Mouse (Mus musculus) lung, adult 2 months (tissue): ENCODE measurements around the gene Tmem255a. TPM values are rescaled to one million over a fixed set of nuclear protein-coding genes. Genes with fewer than 3 reads are reported as not detected.

Experiments
- DNase-seq: peaks from one replicate; pipeline ENCODE4 v3.0.0; 2022
- H3K4me1 ChIP-seq: fragments of 200-500 bp; 2 replicates; pipeline ENCODE4 v1.6.1; 2011; ENCODE audit warnings: low read length; ENCODE audit not compliant: control insufficient read depth, insufficient read depth
- H3K4me3 ChIP-seq: fragments of 200-500 bp; replicated peaks from 2 replicates; pipeline ENCODE3; 2011; ENCODE audit warnings: low read depth, mild to moderate bottlenecking, control low read depth, low read length; ENCODE audit errors: extremely low read depth
- CTCF ChIP-seq: fragments of 200-500 bp; IDR thresholded peaks from 2 replicates; pipeline ENCODE4 v1.5.1; 2011; ENCODE audit warnings: mild to moderate bottlenecking, low read length, control low read depth; ENCODE audit not compliant: insufficient read depth
- POLR2A ChIP-seq: fragments of 200-500 bp; IDR thresholded peaks from 2 replicates; pipeline ENCODE4 v1.6.1; 2011; ENCODE audit warnings: low read depth, mild to moderate bottlenecking, control low read depth, low read length, borderline replicate concordance; ENCODE audit errors: extremely low read depth
- WGBS: fragments of 180-500 bp; shearing (Covaris S2); methylation state at CpG from one replicate; pipeline ENCODE4 v1.1.7; 2018; 5-methylcytosine and 5-hydroxymethylcytosine counted together
- polyA plus RNA-seq: library from polyadenylated mRNA; depleted of rRNA; stranded (reverse); fragments of >200 nt; gene quantifications from 2 replicates; pipeline ENCODE4 v1.2.3, GENCODE M21; 2012

Gene Tmem255a
- polyA plus RNA-seq, 1 experiment, result 1.1 TPM

GRCm38 (mm10) chrX:38217676-38217991 lies 34.6 kb downstream of the Tmem255a start:
- no peak for DNase-seq
- Histone ChIP-seq H3K4me3 (no peak overlapping the region), H3K4me1 (no peaks in the 10 kb centered on the region)
- 89% methylated on average over 2 of the region's 2 CpGs for WGBS
- TF ChIP-seq CTCF, result no peak
- TF ChIP-seq POLR2A, result no peak

GRCm38 (mm10) chrX:38216986-38217675 lies 35.1 kb downstream of the Tmem255a start:
- 68% methylated on average over 9 of the region's 9 CpGs for WGBS
- H3K4me3 ChIP-seq, result no peak overlapping the region
- no peaks in the 10 kb centered on the region for H3K4me1 ChIP-seq
- no peak for DNase-seq
- TF ChIP-seq POLR2A (no peak), CTCF (no peak)

GRCm38 (mm10) chrX:38207392-38207791 lies 44.8 kb downstream of the Tmem255a start:
- TF ChIP-seq CTCF (no peak), POLR2A (no peak)
- DNase-seq, result no peak
- 64% methylated on average over 1 of the region's 1 CpGs for WGBS
- H3K4me1 ChIP-seq, result no peaks in the 10 kb centered on the region
- no peak overlapping the region for H3K4me3 ChIP-seq

GRCm38 (mm10) chrX:38201816-38202215 lies 50.4 kb downstream of the Tmem255a start:
- 64% methylated on average over 2 of the region's 2 CpGs for WGBS
- Histone ChIP-seq H3K4me3 (no peak overlapping the region), H3K4me1 (no peaks in the 10 kb centered on the region)
- no peak for DNase-seq
- TF ChIP-seq POLR2A, result no peak
- TF ChIP-seq CTCF, result no peak

GRCm38 (mm10) chrX:38190458-38190764 lies 61.8 kb downstream of the Tmem255a start:
- H3K4me1 ChIP-seq, result no peaks in the 10 kb centered on the region

GRCm38 (mm10) chrX:38189552-38190457 lies 62.4 kb downstream of the Tmem255a start, which contains the start of gene Zbtb33:
Zbtb33 (plus strand) TSS chrX:38189793.
- H3K4me1 ChIP-seq, result no peaks in the 10 kb centered on the region
- TF ChIP-seq CTCF (peak; percentile 21; the same call in 1 of the 2 replicates), POLR2A (peak; percentile 42; the same call in 1 of the 2 replicates)
- H3K4me3 ChIP-seq, result peak within 1 kb of the TSS; percentile 75
- DNase-seq, result peak; percentile 83
- 30% methylated on average over 72 of the region's 72 CpGs for WGBS

More at GRCm38 (mm10) chrX:38190458-38190764, 61.8 kb downstream of the Tmem255a start:
- TF ChIP-seq POLR2A (no peak), CTCF (no peak)
- peak overlapping the region; percentile 75 for H3K4me3 ChIP-seq
- DNase-seq, result no peak
- WGBS, result 26% methylated on average over 3 of the region's 3 CpGs

- no peak for DNase-seq
- Histone ChIP-seq H3K4me1 (no peaks in the 10 kb centered on the region), H3K4me3 (no peak overlapping the region)
- TF ChIP-seq CTCF (no peak), POLR2A (no peak)
- 56% methylated on average over 2 of the region's 2 CpGs for WGBS
Observed at GRCm38 (mm10) chrX:38185520-38185919, 66.7 kb downstream of the Tmem255a start.

GRCm38 (mm10) chrX:38181608-38182258 lies 70.5 kb downstream of the Tmem255a start:
- WGBS, result 23% methylated on average over 15 of the region's 15 CpGs
- DNase-seq, result peak; percentile 20
- Histone ChIP-seq H3K4me1 (no peaks in the 10 kb centered on the region), H3K4me3 (no peak overlapping the region)
- TF ChIP-seq POLR2A, result no peak
- peak; percentile 17; the same call in 1 of the 2 replicates for TF ChIP-seq CTCF
